Mouse (Mus musculus) NIH3T3 (cell line): ENCODE measurements at regions not wholly inside any gene's neighbourhood (a gene's known extent, or its start where the extent isn't known, plus 50 kb on each side); places are given as distances from the start of the nearest gene placed in this dataset.

Experiments used
- DNase-seq: peaks from one replicate; pipeline ENCODE4 v3.0.0-alpha.2; 2012; ENCODE audit warnings: low read depth

DNA sequence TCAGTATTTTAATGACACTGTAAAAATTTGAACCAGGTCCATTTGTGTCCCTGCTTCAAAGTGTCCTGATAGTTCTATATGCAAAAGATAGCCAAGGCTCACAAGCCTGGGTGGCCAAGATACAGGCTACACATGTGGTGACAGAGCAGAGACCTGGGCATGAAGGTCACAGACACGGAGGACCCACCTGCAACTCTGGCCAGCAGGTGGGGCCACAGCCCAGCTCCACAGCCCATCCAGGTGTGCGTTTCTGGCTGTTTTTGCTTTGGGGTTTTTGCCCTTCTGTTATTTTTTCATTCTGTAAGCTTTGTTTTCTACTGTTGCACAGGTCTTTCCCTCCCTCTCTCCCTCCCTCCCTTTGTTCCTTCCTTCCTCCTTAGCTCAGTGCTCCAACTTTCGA, 399.4 kb upstream of the Rora start:
- no peak for DNase-seq

DNA sequence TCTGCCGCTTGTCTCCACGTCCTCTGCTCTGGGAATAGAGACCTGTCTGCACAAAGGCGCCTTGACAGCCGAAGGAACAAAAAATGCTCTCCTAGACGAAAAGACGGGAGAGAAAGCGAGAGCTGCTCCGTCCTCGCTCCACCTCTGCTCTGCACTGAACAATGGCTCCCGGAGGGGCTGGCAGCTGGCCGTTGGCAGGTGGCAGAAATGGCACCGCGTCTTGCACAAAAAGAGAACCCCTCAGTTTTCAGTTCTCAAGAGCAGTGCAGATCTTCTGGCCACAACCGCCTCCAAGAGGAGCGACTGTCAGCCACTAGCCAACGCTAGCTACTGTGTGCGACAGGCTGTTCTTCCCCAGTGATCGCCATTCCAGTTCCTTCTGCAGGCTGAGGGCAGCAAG, 385.0 kb upstream of the Rora start:
- no peak for DNase-seq

DNA sequence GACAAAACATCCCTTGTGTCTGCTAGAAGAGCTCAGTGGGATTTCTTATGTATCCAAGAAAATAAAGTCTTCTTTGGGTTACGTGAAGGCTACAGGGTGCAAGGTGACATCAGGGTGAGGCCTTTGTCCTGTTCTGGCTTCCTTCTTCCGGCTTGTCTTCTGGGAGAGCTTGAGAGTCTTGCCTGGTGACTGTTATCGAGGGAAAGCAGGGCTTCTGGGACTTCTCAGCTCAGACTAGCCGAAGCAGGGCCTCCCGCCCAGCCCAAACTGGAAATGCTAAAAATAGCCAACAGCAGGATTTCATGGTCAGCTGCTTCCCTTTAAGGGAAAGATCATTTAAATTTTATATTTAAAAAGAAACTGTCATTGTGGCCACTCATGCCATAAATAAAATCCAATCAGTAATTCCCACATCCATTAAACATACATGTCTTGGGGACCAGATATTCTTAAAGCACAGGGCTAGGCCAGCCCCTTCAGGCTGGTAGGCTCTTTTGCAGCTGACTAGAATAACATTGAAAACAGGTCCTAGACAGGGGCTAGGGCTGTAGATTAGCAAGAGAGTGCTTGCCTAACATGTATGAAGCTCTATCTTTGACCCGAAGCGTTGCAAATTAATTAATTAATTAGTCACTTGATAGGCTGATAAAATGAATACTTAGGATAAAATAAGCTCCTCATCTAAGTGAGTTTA, 351.2 kb upstream of the Rora start:
- no peak for DNase-seq

DNA sequence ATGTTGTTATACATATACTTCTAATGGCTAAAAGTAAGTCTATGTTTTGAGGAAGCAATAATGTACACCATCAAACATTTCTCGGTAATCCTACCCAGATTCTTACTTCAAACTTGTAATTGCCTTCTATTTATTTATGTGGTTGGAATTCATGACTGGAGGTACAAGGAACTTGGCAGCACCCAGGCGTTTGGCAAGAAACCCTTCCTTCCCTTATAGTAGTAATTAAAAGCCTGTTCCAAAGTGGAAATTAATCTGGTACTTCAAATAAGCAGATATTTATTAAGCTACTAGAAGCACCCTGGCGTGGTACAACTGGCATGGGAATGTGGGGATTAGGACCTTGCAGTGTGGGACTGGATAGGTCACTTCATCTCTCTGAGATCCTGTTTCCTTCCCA, 322.9 kb upstream of the Rora start:
- no peak for DNase-seq

DNA sequence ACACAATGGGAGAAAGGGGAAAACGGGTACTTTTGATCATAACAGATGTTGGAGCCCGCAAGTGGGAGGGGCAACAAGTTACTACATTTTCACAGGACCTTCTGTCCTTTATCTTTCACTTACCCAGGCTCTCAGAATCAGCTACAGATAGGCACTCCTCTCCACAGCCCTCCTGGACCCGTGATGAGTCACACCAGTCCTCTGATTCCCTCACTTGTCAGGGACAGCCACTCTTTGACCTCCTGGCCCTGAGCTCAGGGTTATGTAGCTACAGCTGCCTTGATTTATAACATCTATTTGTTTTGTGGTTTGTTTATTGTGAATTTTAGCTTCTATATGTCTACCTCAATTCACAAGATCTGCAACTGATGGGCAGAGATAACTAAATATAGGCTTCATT, 312.7 kb upstream of the Rora start:
- no peak for DNase-seq

DNA sequence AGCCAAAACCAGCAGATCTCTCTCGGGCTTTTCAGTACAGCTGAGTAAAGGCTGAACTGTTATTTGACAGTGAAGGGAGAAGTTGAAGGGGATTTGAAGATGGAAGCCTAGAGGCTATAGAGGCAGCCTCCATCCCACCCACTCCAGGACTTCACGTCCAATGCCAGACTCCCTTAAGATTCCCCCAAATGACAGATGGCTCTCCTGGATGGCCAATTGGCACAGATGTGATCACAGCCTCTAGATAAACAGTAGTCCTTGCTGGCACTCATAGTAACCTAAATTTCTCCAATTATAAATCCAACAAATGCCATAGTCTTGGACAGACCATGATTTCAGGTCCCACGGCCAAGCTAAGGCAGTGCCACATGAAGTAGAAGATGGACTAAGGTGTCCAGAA, 312.1 kb upstream of the Rora start:
- no peak for DNase-seq

DNA sequence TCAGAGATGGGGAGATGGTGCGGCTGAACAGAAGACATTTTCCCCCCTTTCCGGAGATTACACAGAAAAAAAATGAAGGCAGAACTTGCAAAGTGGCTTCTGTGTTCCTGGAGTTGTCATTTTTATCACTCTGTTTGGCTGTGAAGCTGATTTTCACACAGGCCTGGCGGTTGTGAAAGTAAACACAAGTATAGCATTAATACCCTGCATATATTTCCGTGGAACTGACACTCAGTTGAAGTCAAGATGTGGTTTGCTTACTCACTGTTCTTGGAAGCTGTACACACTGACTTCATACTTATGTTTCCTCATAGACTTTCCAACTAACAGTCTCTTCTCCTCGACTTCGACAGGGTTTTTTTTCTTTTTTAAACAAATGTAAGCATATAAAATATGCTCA, 306.2 kb upstream of the Rora start:
- DNase-seq = peak; percentile 1

DNA sequence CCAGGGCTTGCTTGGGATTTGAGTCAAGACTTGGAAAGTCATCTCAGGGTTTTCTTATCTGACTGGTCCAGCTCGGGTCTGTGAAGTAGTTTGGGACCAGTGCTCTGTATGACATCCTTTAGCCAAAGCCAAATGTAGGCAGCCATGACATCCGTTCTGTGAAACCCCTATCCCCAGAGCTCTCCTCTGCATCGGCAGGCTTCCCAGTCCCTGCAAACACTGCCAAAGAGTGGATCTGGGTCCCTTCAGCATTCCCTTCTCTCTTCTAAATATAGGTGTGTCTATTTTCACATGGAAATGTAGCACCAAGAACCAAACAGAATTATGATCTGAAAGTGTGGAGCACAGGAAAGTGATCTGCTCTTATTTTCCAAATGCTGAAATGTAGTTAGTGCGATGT, 302.1 kb upstream of the Rora start:
- DNase-seq = no peak

DNA sequence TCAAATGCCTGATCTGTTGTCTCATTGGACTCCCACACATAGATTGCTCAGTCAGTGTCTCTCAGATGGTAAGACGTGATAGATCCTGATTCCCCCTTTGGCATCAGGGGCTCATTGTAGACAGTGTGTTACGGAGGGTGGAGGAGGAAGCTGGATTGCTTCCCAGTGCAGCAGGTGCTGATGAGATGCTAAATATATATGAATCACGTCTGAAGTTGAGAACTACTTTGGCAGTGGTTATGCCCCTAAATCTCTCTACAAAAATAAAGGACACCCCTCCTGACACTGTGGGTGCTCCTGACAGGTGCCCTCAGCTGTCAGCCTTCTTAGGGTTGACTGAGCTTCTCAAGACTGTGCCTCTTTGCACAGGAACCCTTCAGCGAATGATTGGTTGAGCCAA, 299.1 kb upstream of the Rora start:
- DNase-seq = no peak

DNA sequence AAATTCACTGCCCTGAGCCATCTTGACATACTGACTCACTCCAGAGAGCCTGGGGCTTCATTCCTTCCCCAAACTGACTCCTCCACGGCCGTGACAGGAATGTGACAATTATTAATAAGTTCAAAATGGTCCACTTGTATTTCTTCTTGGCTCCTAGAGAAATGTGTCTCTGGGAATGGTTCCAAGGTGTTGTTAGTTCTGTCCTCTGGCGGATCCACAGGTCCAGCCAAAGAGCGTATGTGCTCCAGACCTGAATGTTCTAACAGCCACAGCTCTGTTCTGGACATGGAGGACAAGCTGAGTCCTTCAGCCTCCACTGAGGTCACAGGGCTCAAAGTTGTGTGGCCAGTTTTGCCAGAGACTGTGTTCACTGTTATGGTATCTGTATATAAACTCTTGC, 297.5 kb upstream of the Rora start:
- DNase-seq = no peak

DNA sequence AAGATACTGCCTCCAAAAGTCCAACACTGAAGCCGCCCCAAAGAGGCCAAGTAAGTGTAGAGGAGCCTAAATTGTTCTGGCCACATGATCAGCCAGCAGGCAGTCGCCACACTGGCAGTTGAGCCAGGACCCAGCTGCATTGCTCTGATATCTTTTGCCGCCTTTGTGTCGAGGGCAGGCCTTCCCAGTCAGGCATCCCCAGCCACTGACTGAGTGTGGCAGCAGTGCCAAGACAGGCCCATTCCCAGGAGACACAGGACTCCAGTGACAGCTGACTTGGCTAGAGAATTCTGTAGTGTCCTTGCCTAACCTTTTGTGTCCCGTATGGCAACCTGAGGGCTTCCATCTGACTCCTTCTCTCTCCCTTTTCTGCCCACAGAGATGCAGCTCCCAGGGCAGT, 296.4 kb upstream of the Rora start:
- DNase-seq = no peak

DNA sequence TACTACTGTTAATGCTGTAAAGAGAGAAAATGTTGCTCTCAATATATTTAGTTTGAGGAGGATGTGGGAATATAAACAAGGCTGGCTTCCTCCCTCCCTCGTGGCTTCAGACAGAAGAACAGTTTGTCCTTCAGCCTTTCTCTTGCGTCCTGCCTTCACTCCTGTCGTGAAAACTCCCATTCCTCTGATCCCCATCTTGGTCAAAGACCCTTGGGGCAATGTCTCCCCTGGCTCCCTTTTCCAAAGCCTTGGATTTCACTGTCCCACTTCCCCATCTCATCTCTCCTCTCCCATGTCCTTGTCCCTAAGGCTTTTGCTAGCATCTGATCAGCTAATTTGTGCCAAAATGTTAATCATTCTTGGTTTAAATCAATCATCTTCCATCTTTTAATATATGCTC, 286.6 kb upstream of the Rora start:
- no peak for DNase-seq

DNA sequence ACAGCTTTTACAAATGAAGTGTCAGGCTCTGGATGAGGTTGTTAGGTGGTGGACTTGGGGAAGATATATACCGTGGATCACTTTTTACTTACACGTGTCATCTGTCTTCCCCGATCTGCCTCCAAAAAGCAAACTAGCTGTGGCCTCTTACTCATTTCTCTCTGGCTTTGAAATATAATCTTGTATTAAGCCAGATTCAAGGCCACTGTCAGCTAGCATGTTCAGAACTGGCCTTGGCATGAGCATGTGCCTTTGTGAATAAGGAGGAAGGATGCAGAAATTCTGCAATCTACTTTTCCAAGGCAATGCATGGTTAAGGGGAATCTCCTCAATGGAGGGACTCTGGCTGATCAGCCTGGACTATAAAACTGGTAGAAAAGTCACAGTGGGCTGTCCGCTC, 286.0 kb upstream of the Rora start:
- no peak for DNase-seq

DNA sequence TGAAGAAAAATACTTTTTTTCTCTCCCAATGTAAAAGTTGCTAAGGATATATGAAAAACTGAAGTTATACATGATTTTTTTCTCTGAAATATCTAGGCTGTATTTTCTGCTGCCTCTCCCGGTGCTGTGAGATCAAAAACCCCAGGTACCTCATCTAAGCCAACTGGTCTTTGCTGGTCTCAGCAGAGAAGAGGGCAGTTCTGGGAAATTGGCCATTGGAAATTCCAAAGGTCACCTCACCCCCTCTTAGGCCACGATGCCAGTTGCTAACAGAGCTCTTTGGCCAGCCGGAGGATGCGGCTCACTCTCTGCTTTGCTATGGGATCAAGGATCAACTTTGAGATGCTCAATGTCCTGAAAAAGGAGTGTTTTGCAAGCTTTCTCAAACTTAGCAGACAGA, 280.9 kb upstream of the Rora start:
- DNase-seq = no peak

DNA sequence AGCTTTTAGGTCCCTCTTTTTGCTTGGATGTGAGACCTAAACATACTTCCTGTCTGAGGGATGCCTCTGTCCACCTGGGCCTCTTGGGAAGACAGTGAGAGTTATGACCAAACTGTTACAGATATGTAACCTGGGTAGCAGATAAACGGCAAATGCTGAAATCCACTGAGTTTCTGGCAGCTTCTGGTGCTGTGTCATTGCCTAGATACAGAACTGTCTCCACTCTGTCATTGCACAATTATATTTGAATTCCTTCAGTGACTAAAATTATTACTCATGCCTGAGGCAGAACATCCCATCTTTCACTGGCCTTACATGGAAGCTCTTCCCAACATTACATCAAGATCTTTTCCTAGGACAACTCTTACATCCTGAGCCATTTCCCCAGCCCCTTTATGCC, 277.4 kb upstream of the Rora start:
- DNase-seq = no peak

DNA sequence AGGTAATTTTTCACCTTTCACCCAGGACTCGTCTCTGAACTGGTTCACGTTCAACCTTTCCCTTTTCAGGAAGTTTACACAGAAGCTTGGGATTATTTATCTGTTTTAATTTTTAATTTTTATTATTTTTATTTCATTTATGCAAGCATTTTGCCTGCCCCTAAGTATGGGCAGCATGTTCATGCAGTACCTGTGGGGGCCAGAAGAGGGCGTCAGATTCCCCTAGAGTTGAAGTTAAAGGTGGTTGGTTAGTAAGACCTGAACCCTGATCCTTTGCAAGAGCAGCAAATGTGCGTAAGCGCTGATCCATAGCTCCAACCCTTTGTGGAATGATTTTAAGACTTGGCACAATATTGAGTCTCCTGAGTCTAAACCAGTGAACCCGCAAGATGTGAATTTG, 271.7 kb upstream of the Rora start:
- DNase-seq = no peak

DNA sequence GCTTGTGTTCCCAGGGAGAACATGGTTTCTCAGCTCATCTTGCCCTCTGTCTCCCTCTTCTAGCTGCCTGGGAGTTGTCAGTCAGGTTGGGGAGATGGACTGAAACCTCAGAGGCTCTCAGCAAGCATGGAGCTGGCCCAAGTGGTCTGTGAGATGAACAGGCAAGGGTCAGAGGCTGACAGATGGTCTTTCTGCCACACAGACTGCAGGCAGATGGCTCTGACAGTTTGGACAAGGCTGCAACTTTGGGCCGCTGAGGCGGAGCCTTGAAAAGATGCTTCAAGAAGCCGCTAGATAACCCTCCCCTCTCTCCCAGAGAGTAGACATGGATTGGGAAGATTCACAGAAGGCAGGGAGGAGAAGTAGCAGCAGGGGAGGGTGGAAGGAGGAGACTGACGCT, 252.7 kb upstream of the Rora start:
- no peak for DNase-seq

DNA sequence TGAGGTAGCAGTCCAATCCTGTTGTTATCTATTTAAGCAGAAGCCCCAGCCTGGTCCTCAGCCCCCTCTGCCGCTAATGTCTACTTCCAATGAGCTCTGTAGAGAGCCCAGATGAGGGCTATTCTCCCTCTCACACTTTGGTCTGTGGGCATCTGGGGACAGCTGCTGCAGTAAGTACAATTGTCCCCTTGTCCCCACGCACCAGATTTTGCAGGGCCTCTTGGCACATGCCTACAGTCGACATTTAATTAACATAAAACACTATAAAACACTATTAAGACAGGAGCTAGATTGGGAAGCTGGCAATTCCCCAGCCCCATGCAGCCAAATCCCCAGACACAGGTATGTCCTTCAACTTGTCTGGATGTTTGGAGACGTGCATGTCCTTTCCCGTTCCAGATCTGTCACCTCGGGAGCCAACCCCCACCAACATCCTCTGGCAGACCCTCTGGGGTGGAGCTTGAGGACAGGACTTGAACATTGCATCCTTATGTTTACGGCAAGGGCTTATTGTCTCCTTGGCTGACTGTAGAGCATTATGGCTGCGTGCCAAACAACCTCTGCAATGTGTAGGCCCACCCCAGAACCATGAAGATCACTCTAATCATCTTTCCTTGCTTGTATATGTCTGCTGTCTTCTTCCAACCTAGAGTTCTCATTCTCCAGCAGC, 251.3 kb upstream of the Rora start:
- DNase-seq = no peak

DNA sequence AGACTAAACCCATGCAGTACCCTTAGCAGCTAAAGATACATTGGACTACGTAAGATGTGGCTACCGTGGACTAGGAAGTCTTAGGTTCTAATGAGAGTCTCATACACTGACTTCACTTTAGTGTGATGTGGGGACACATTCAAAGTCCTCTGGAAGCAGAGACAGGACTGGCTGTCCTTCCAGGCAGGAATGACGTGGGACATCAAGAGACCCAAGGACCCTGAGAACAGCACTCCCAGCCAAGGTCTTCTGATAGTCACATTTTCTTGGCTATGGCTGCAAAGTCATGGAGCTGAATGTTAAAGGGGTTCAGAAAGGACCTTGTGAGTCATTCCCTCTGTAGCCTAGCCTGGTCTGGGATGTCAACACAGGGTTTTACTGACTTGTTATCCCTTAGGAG, 250.6 kb upstream of the Rora start:
- DNase-seq = no peak

DNA sequence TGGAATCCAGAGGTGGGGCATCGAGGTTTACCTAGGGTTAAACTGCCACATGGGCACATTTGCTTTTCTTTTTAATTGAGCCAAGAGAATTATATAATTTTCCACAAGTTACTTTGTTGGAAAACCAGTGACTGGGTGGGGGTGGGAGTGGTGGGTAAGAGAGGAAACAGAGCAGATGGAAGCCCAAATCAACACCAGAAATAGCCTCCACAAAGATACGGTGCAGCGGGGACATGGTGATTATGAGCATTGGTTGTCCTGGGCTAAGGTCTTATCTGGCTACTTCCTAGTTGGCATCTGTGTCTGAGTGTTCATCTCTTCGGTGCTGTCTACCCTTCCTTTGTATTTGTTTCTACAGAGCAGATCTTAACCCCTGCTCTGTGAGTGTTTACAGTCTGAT, 250.1 kb upstream of the Rora start:
- DNase-seq = no peak

DNA sequence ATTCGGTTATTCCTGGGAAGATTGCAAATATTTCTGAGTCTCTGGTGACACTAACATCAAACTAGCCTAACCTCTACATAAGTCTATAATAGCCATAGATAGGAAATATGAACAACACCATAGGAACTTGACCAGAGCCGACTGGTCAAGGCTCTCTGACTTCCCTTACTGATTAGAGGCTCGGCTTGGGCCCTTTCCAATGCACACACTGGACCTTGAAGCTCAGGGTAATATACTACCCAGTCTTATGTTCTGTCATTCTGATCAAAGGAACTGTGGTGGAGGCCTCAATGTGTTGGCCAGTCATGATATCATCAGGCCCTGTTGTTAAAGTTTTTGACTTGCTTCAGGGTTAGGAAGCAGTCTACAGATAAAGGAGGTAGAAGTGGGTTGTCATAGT, 243.8 kb upstream of the Rora start:
- no peak for DNase-seq

DNA sequence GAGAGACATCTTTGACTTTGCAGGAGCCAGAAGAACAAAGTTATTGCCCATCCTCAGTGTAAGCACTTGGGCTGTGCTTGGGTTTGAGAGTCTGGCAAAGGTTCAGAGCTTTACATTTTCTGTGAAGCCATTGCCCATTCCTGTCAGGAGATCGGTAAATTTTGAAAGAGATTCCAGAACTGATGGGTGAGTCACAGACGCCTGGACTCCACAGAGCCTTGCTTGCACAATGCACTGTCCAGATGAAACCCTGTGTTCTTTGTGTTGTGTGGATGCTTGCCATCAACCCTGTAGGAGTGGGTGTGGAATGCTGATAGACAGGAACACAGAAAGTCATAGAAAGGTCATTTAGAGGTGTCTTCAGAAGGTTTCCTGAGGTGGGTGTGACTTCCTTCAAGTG, 227.3 kb upstream of the Rora start:
- peak; percentile 1 for DNase-seq

DNA sequence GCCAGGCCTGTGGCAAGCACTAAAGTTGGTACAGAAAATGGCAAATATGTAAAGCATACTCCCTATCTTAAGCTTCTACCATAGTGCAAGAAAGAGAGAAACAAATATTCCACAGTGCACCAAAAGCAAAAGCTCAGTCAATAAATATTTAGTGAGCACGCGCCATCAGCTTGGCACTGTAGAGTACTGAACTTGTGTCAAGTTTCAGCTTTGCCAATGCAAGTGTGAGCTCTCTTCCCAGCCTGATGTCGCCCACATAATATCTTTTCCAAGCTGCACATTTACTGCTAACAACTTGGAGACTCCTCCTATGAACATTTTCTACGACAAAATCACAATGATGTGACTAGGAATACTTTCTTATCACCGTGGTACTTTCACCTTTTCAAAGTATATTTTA, 190.8 kb upstream of the Rora start:
- no peak for DNase-seq

DNA sequence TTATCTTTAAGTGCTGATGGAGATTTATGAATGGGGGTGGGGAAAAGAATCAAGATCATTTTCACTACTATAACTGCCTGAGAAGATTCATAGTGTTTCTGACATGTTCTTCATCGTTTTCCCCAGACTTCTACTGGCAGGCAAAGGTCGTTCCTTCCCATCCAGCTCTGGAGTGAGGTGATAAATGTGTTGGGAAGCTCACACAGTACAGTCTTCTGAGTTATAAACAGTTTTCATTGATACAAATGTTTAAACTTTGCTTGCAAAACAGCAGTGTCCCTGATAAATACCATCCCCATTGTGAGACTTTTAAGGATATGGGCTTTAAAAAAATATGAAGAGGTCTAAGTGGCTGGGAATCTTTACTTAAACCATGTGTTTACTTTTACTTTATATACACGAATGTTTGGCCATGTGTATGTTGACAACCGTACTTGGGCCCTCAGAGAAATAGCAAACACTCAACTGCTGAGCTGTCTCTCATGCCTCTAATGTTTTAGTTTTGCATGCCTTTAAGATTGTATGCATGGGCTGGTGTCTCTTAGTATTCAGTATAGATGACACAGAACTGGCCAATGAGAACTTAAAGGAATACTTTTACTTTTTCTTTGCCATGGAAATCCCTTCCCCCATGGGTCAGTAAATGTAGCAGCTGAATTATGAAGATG, 189.8 kb upstream of the Rora start:
- no peak for DNase-seq
